Mouse (Mus musculus): ENCODE results near the gene Dhdds. TPM values are rescaled to one million over a fixed set of nuclear protein-coding genes. Genes with fewer than 3 reads are reported as not detected.

Gene Dhdds
- total RNA-seq, 2 experiments from 2014 or later = 10.8 to 11.6 TPM

GRCm38 (mm10) chr4:133929278-133929670 lies 71.4 kb downstream of the Dhdds start:
- peak overlapping the region; percentile 35 for H3K4me3 ChIP-seq
- intact Hi-C loops (cut with DNase I) = no loop called here
- peak overlapping the region; percentile 31; the same call in 1 of the 2 replicates for H3K27ac ChIP-seq
- DNase-seq = peak; percentile 17
- no peak for TF ChIP-seq CTCF (IDR thresholded peaks at IDR 0.05)

- intact Hi-C loops (cut with DNase I) = no loop called here
- TF ChIP-seq CTCF (IDR thresholded peaks at IDR 0.05) = no peak
- no peak for DNase-seq
- Histone ChIP-seq H3K27ac (peak overlapping the region; percentile 10; the same call in 1 of the 2 replicates), H3K4me3 (peak overlapping the region; percentile 35)
These were observed 72.0 kb downstream of the Dhdds start for GRCm38 (mm10) chr4:133928576-133929277.

DNA sequence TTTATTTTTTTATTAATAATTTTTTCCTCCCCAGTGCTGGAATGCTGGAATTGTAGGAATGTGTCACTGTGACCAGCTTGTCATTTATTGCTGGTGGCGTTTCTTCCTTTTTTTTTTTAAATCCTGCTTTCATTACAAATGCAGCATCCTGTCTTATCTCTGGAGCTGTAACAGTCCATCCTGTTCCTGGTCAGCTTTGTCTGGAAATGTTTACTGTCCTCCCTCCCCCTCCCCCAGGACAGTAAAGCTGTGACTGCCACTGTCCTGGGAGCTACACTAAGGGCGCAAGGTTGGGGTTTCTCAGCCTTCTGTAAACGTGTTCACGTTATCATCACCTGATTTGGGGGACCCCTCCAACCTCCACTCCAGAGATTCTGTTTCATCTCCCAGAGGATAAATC lies 75.5 kb downstream of the Dhdds start:
- no peak overlapping the region for H3K27ac ChIP-seq
- intact Hi-C loops (cut with DNase I) = no loop called here
- no peak for DNase-seq
- H3K4me3 ChIP-seq = no peak overlapping the region
- TF ChIP-seq CTCF (IDR thresholded peaks at IDR 0.05) = no peak

- intact Hi-C loops (cut with DNase I) = no loop called here
- no peak overlapping the region for H3K4me3 ChIP-seq
These were observed 77.0 kb downstream of the Dhdds start for GRCm38 (mm10) chr4:133923743-133924142.

More at GRCm38 (mm10) chr4:133923743-133924142, 77.0 kb downstream of the Dhdds start:
- no peak for TF ChIP-seq CTCF (IDR thresholded peaks at IDR 0.05)
- no peak overlapping the region for H3K27ac ChIP-seq
- DNase-seq = no peak

Other genes starting within 250 kb of the Dhdds start
- gene Arid1a, start 244.1 kb downstream of the Dhdds start, total RNA-seq (2021) = 10 to 100 TPM; 24.1 to 26.2 TPM
- 1 to 10 TPM; 3.5 to 4.8 TPM for gene Rps6ka1, start 113.1 kb downstream of the Dhdds start, total RNA-seq (2021)
- 10 to 100 TPM; 28.0 to 53.8 TPM for gene Hmgn2, start 32.3 kb downstream of the Dhdds start, total RNA-seq (2021)
- gene Lin28a, start 17.9 kb upstream of the Dhdds start, total RNA-seq (2021) = under 1 TPM; 0.08 to 0.28 TPM
- not detected for gene Zfp683, start 52.9 kb upstream of the Dhdds start, total RNA-seq (2021)
- gene Crybg2, start 59.9 kb upstream of the Dhdds start, total RNA-seq (2021) = not detected
- gene Cd52, start 94.2 kb upstream of the Dhdds start, total RNA-seq (2021) = under 1 TPM in 1 of 2 experiments, not detected in 1; 0.71 TPM
- 1 to 10 TPM in 1 of 2 experiments, under 1 TPM in 1; 0.71 to 1.9 TPM for gene Ubxn11, start 101.7 kb upstream of the Dhdds start, total RNA-seq (2021)
- 10 to 100 TPM; 12.2 to 27.1 TPM for gene Sh3bgrl3, start 127.9 kb upstream of the Dhdds start, total RNA-seq (2021)
- gene Cep85, start 186.2 kb upstream of the Dhdds start, total RNA-seq (2021) = 10 to 100 TPM; 60.1 to 73.8 TPM
- not detected for gene Gm7534, start 202.1 kb upstream of the Dhdds start, total RNA-seq (2021)
- gene Catsper4, start 226.5 kb upstream of the Dhdds start, total RNA-seq (2021) = 1 to 10 TPM; 1.6 to 2.1 TPM
- gene Cnksr1, start 237.5 kb upstream of the Dhdds start, total RNA-seq (2021) = 10 to 100 TPM; 26.3 to 53.5 TPM
- gene E130218I03Rik, start 242.7 kb upstream of the Dhdds start, total RNA-seq (2021) = under 1 TPM in 1 of 2 experiments, not detected in 1; 0.26 TPM
- 1 to 10 TPM; 4.8 to 6.4 TPM for gene Zfp593, start 244.7 kb upstream of the Dhdds start, total RNA-seq (2021)
- gene Gm30191, start 246.0 kb upstream of the Dhdds start, total RNA-seq (2021) = not detected

Data from gastrocnemius, adult 2 months (tissue).